Mouse (Mus musculus) T-helper 17 cell (primary cell): ENCODE data around the gene Zfp512.
"Not testable (repeated sequence)": the region's sequence is repeated elsewhere in the genome, so short reads cannot be mapped to it uniquely, and the experiment has no call there.

Experiments used
- in situ Hi-C, 2 experiments: fragments of 300-600 bp; cut with MboI, MseI; formaldehyde crosslinking; loops; 1 replicate in 1 of 2; 2 replicates in 1 of 2; pipeline ENCODE4 v1.15.1; 2025; ENCODE audit warnings: high pct_unique_total_duplicates in 2 of 2

The Zfp512 gene

GRCm38 (mm10) chr5:31451878-31452561 is at the start of gene Zfp512:
Gene Zfp512 (plus strand): TSS chr5:31452431.
- in situ Hi-C loops, result no loop called here

GRCm38 (mm10) chr5:31434727-31435126 is 17.5 kb upstream of the Zfp512 start:
- in situ Hi-C loops, result not testable (repeated sequence)

- in situ Hi-C loops, result no loop called here
These were observed 895 bp upstream of the Zfp512 start for GRCm38 (mm10) chr5:31451336-31451735.

- in situ Hi-C loops, result no loop called here
These were observed 289 bp downstream of the Zfp512 start for GRCm38 (mm10) chr5:31452562-31452878.

- in situ Hi-C loops, result no loop called here
These were observed 717 bp downstream of the Zfp512 start for GRCm38 (mm10) chr5:31452886-31453410.

- in situ Hi-C loops, result no loop called here
These were observed 15.6 kb downstream of the Zfp512 start for GRCm38 (mm10) chr5:31467798-31468197.

- in situ Hi-C loops, result no loop called here
These were observed 17.5 kb downstream of the Zfp512 start for GRCm38 (mm10) chr5:31469711-31470110.

- in situ Hi-C loops, result no loop called here
These were observed 18.1 kb downstream of the Zfp512 start for GRCm38 (mm10) chr5:31470334-31470733.

- in situ Hi-C loops, result no loop called here
These were observed 28.3 kb downstream of the Zfp512 start for GRCm38 (mm10) chr5:31480536-31480935.

GRCm38 (mm10) chr5:31485440-31485839 is 33.2 kb downstream of the Zfp512 start, which contains the start of gene 4930548H24Rik:
Gene 4930548H24Rik (plus strand): TSS chr5:31485740.
- in situ Hi-C loops, result no loop called here

GRCm38 (mm10) chr5:31487889-31488288 is 35.7 kb downstream of the Zfp512 start:
- in situ Hi-C loops, result no loop called here

- in situ Hi-C loops, result no loop called here
These were observed 37.0 kb downstream of the Zfp512 start for GRCm38 (mm10) chr5:31489116-31489769.

- in situ Hi-C loops, result no loop called here
These were observed 39.8 kb downstream of the Zfp512 start for GRCm38 (mm10) chr5:31492031-31492430.

GRCm38 (mm10) chr5:31494513-31495297 is 42.5 kb downstream of the Zfp512 start, which contains the start of gene Gpn1:
Gene Gpn1 (plus strand): TSS chr5:31494741.
- in situ Hi-C loops, result no loop called here

GRCm38 (mm10) chr5:31504843-31505242 is 52.6 kb downstream of the Zfp512 start:
- in situ Hi-C loops, result no loop called here

GRCm38 (mm10) chr5:31512481-31512880 is 60.2 kb downstream of the Zfp512 start:
- in situ Hi-C loops, result no loop called here

GRCm38 (mm10) chr5:31520556-31520955 is 68.3 kb downstream of the Zfp512 start:
- in situ Hi-C loops, result no loop called here

GRCm38 (mm10) chr5:31526354-31527116 is 74.3 kb downstream of the Zfp512 start, which contains the start of gene Slc4a1ap:
Gene Slc4a1ap (plus strand): TSS chr5:31526995.
- in situ Hi-C loops, result loop anchor here in 1 of 2 experiments (5.0 kb wide), 1 partner anchor 1851 kb away; the partner anchor contains the start of gene Uvssa

GRCm38 (mm10) chr5:31527117-31527680 is 75.0 kb downstream of the Zfp512 start:
- in situ Hi-C loops, result loop anchor here in 1 of 2 experiments (5.0 kb wide), 1 partner anchor 1850 kb away; the partner anchor contains the start of gene Uvssa

- in situ Hi-C loops, result loop anchor here in 1 of 2 experiments (5.0 kb wide), 1 partner anchor 1850 kb away; the partner anchor contains the start of gene Uvssa
These were observed 75.5 kb downstream of the Zfp512 start, which contains the start of gene Supt7l for GRCm38 (mm10) chr5:31527707-31528106. Gene Supt7l (minus strand): TSS chr5:31527807.
